In genomic region chr8:119400122-119400671, GRCm38 (mm10) we compare ENCODE assay signal across 19 mouse cellular contexts. TPM values are rescaled to one million over a fixed set of nuclear protein-coding genes. Genes with fewer than 3 reads are reported as not detected.
DNase-seq lines count a peak whose midpoint lies in the region; ATAC-seq lines count a peak whose summit lies in the region.
"Had no signal": no experiment of that assay in that cellular context is flagged by ENCODE, and none has a peak within 500 bp of the region (broad histone marks: within the 10 kb centered on the region; RNA-seq: fewer than 3 reads in every experiment).

No protein-coding gene starts in this region.

- H3K9me3 ChIP-seq in kidney, embryonic 15.5 days (replicated peaks), result no peaks in the 10 kb centered on the region
- no peaks in the 10 kb centered on the region for H3K9me3 ChIP-seq in intestine, embryonic 15.5 days
- H3K9me3 ChIP-seq in stomach, embryonic 15.5 days, result no peaks in the 10 kb centered on the region
- H3K9me3 ChIP-seq: embryonic facial prominence, embryonic 10.5 days; heart, embryonic 13.5 days; limb, embryonic 13.5 days; midbrain, embryonic 12.5 days had no signal

- 82% methylated on average over 9 of the region's 9 CpGs for WGBS in kidney, embryonic 15.5 days
- 61% methylated on average over 9 of the region's 9 CpGs for WGBS in intestine, embryonic 15.5 days
- WGBS in stomach, embryonic 15.5 days, result 65% methylated on average over 9 of the region's 9 CpGs

- no peak for ATAC-seq in kidney, embryonic 15.5 days (replicated peaks; ENCODE audit: low FRiP score)
- peak; percentile 80 for ATAC-seq in intestine, embryonic 15.5 days
- ATAC-seq in stomach, embryonic 15.5 days (ENCODE audit: insufficient read depth, low FRiP score, low read depth), result peak; percentile 53; the same call in 1 of the 2 replicates

- no peak overlapping the region for H3K4me3 ChIP-seq in kidney, embryonic 15.5 days (replicated peaks)
- H3K4me3 ChIP-seq in intestine, embryonic 15.5 days (replicated peaks), result no peak overlapping the region
- no peak overlapping the region for H3K4me3 ChIP-seq in stomach, embryonic 15.5 days (replicated peaks)
- H3K4me3 ChIP-seq: embryonic facial prominence, embryonic 10.5 days; heart, embryonic 13.5 days; limb, embryonic 13.5 days; midbrain, embryonic 12.5 days had no signal

- no peak overlapping the region for H3K27ac ChIP-seq in kidney, embryonic 15.5 days
- peak overlapping the region; percentile 33; the same call in 1 of the 2 replicates for H3K27ac ChIP-seq in intestine, embryonic 15.5 days
- no peak overlapping the region; the same call in 1 of the 2 replicates for H3K27ac ChIP-seq in stomach, embryonic 15.5 days
- H3K27ac ChIP-seq: embryonic facial prominence, embryonic 10.5 days; heart, embryonic 13.5 days; hindbrain, embryonic 14.5 days; limb, embryonic 13.5 days; midbrain, embryonic 12.5 days had no signal

- H3K9ac ChIP-seq in kidney, embryonic 15.5 days, result no peak overlapping the region
- H3K9ac ChIP-seq in intestine, embryonic 15.5 days, result no peak overlapping the region
- no peak overlapping the region for H3K9ac ChIP-seq in stomach, embryonic 15.5 days
- H3K9ac ChIP-seq: heart, embryonic 13.5 days; hindbrain, embryonic 14.5 days; limb, embryonic 13.5 days; midbrain, embryonic 12.5 days had no signal

- H3K27me3 ChIP-seq in kidney, embryonic 15.5 days, result no peaks in the 10 kb centered on the region
- no peaks in the 10 kb centered on the region for H3K27me3 ChIP-seq in intestine, embryonic 15.5 days (replicated peaks)
- no peaks in the 10 kb centered on the region for H3K27me3 ChIP-seq in stomach, embryonic 15.5 days (replicated peaks)
- H3K27me3 ChIP-seq: heart, embryonic 13.5 days; midbrain, embryonic 12.5 days had no signal

- H3K4me2 ChIP-seq in kidney, embryonic 15.5 days, result no peak overlapping the region
- H3K4me2 ChIP-seq in intestine, embryonic 15.5 days (replicated peaks), result peak overlapping the region; percentile 31; the same call in 1 of the 2 replicates
- H3K4me2 ChIP-seq in stomach, embryonic 15.5 days, result no peak overlapping the region
- H3K4me2 ChIP-seq: heart, embryonic 13.5 days; hindbrain, embryonic 14.5 days; limb, embryonic 13.5 days; midbrain, embryonic 12.5 days had no signal

- peak; percentile 59 for DNase-seq in kidney, adult 11 months
- DNase-seq in kidney, postnatal 10 days, result peak; percentile 32
- no peak for DNase-seq in frontal cortex, adult 2 months (ENCODE audit: extremely low spot score in 1 of 2, low spot score in 1 of 2)
- DNase-seq in testis, postnatal 10 days (ENCODE audit: low spot score), result no peak
- DNase-seq in neural tube, embryonic 10.5 days (ENCODE audit: extremely low spot score, low spot score), result no peak
- DNase-seq: adrenal gland, postnatal 36 days; cerebellum, adult 2 months; gastrocnemius, postnatal 10 days; heart, postnatal 36 days; layer of hippocampus, postnatal 36 days; lung, postnatal 10 days had no signal

- H3K36me3 ChIP-seq in kidney, embryonic 15.5 days, result peaks cover 19% of the 10 kb centered on the region
- no peaks in the 10 kb centered on the region for H3K36me3 ChIP-seq in intestine, embryonic 15.5 days
- peaks cover 11% of the 10 kb centered on the region; the same call in 1 of the 2 replicates for H3K36me3 ChIP-seq in stomach, embryonic 15.5 days

- peaks cover 29% of the 10 kb centered on the region for H3K4me1 ChIP-seq in kidney, embryonic 15.5 days
- H3K4me1 ChIP-seq in intestine, embryonic 15.5 days (replicated peaks), result peaks cover 11% of the 10 kb centered on the region; the same call in 1 of the 2 replicates
- H3K4me1 ChIP-seq in stomach, embryonic 15.5 days, result peaks cover 11% of the 10 kb centered on the region; the same call in 1 of the 2 replicates

RNA-seq across cellular contexts. Expression of gene Mlycd, which starts 5.5 kb away (rescaled TPM):
- polyA plus RNA-seq in kidney, embryonic 15.5 days (2015; fragmentation: Nextera tagmentation; extraction: Ambion mirVana), result 11.7 and 12.8 TPM in 2 replicates
- polyA plus RNA-seq in intestine, embryonic 15.5 days (2015; fragmentation: Nextera tagmentation; extraction: Ambion mirVana), result 19.2 and 22.5 TPM in 2 replicates
- 18.0 and 21.4 TPM in 2 replicates for polyA plus RNA-seq in stomach, embryonic 15.5 days (2015; fragmentation: Nextera tagmentation; extraction: Ambion mirVana)
- polyA plus RNA-seq in frontal cortex, adult 2 months (2012; rRNA removed), result 23.0 and 24.4 TPM in 2 replicates

RNA-seq across cellular contexts. Expression of gene Osgin1, which starts 33.7 kb away (rescaled TPM):
- polyA plus RNA-seq in kidney, embryonic 15.5 days (2015; fragmentation: Nextera tagmentation; extraction: Ambion mirVana), result 2.0 and 3.5 TPM in 2 replicates
- polyA plus RNA-seq in intestine, embryonic 15.5 days (2015; fragmentation: Nextera tagmentation; extraction: Ambion mirVana), result 3.8 and 5.7 TPM in 2 replicates
- polyA plus RNA-seq in stomach, embryonic 15.5 days (2015; fragmentation: Nextera tagmentation; extraction: Ambion mirVana), result 7.5 and 8.0 TPM in 2 replicates
- 1.7 and 1.8 TPM in 2 replicates for polyA plus RNA-seq in frontal cortex, adult 2 months (2012; rRNA removed)

RNA-seq across cellular contexts. Expression of gene Necab2, which starts 46.3 kb away (rescaled TPM):
- 2.3 and 3.3 TPM in 2 replicates for polyA plus RNA-seq in kidney, embryonic 15.5 days (2015; fragmentation: Nextera tagmentation; extraction: Ambion mirVana)
- 1.9 TPM in 2 replicates for polyA plus RNA-seq in intestine, embryonic 15.5 days (2015; fragmentation: Nextera tagmentation; extraction: Ambion mirVana)
- polyA plus RNA-seq in stomach, embryonic 15.5 days (2015; fragmentation: Nextera tagmentation; extraction: Ambion mirVana), result 1.3 and 1.9 TPM in 2 replicates
- polyA plus RNA-seq in frontal cortex, adult 2 months (2012; rRNA removed), result 62.7 and 68.0 TPM in 2 replicates

RNA-seq across cellular contexts. Expression of gene Hsbp1, which starts 55.9 kb away (rescaled TPM):
- 322 TPM in 2 replicates for polyA plus RNA-seq in kidney, embryonic 15.5 days (2015; fragmentation: Nextera tagmentation; extraction: Ambion mirVana)
- polyA plus RNA-seq in intestine, embryonic 15.5 days (2015; fragmentation: Nextera tagmentation; extraction: Ambion mirVana), result 272 and 276 TPM in 2 replicates
- 282 and 298 TPM in 2 replicates for polyA plus RNA-seq in stomach, embryonic 15.5 days (2015; fragmentation: Nextera tagmentation; extraction: Ambion mirVana)
- 544 and 587 TPM in 2 replicates for polyA plus RNA-seq in frontal cortex, adult 2 months (2012; rRNA removed)

Comparison
In these comparisons a context has a peak if more than half of its experiments do, and no peak if none do; other contexts are left out.
1. DNase-seq: peak in kidney, adult 11 months (single experiment) and kidney, postnatal 10 days (single experiment); none in frontal cortex, adult 2 months (0 of 2), testis, postnatal 10 days (single experiment) and neural tube, embryonic 10.5 days (single experiment).
2. RNA of gene Necab2, which starts 46.3 kb away (polyA plus RNA-seq): 62.7 to 68.0 TPM in frontal cortex, adult 2 months; 2.3 to 3.3 TPM in kidney, embryonic 15.5 days, 1.3 to 1.9 TPM in stomach, embryonic 15.5 days and 1.9 TPM in intestine, embryonic 15.5 days; every median in the first group is over 10 times any median in the second.